Mouse (Mus musculus) activated CD4-positive, CD25-positive, alpha-beta regulatory T cell (primary cell): Measurements from ENCODE around the gene Hmcn2. TPM values are rescaled to one million over a fixed set of nuclear protein-coding genes. Genes with fewer than 3 reads are reported as not detected.

Source experiments
- polyA plus RNA-seq, 2 experiments: library from polyadenylated mRNA; unstranded; fragments of 100-300 nt; shearing (Covaris generic); gene quantifications; one replicate each; pipeline ENCODE4 v1.2.1; 2017

Hmcn2 gene
- polyA plus RNA-seq: 1 to 10 TPM in 1 of 2 experiments, under 1 TPM in 1; 0.16 to 2.1 TPM

GRCm38 (mm10) chr2:31314007-31314465 is at the start of gene Hmcn2:
Gene Hmcn2 (plus strand): TSS chr2:31314415.

GRCm38 (mm10) chr2:31469931-31470682 is 155.9 kb downstream of the Hmcn2 start, which contains the start of gene Ass1:
Gene Ass1 (plus strand): TSS chr2:31470207.

Other genes starting within 250 kb of the Hmcn2 start
- gene Fnbp1, start 172.4 kb upstream of the Hmcn2 start, polyA plus RNA-seq: 100 to 1,000 TPM in 1 of 2 experiments, 10 to 100 TPM in 1; 93.4 to 165 TPM
- 10 to 100 TPM; 45.6 to 75.9 TPM for gene Gpr107, start 162.1 kb upstream of the Hmcn2 start, polyA plus RNA-seq
- under 1 TPM; 0.24 to 0.87 TPM for gene Ncs1, start 68.6 kb upstream of the Hmcn2 start, polyA plus RNA-seq
- 100 to 1,000 TPM in 1 of 2 experiments, 10 to 100 TPM in 1; 73.6 to 220 TPM for gene Ass1, start 155.8 kb downstream of the Hmcn2 start, polyA plus RNA-seq